Mouse (Mus musculus): ENCODE data around the gene Tns4.

- TF ChIP-seq POLR2A (IDR thresholded peaks at IDR 0.05; ENCODE audit: insufficient read depth, low read depth, low read length) (no peak), CTCF (IDR thresholded peaks at IDR 0.05; ENCODE audit: insufficient read depth, low read depth, low read length) (no peak)
Observed at GRCm38 (mm10) chr11:99124635-99125029, 35.5 kb upstream of the Tns4 start.
